Mouse (Mus musculus) E14TG2a.4 (cell line): ENCODE data around the gene Lonp2.

ENCODE experiments used
- H3K27me3 ChIP-seq: 2 replicates; pipeline ENCODE4 v1.6.1; 2014; ENCODE audit warnings: low read length, control low read depth; ENCODE audit not compliant: insufficient read depth
- H3K36me3 ChIP-seq: 2 replicates; pipeline ENCODE4 v1.6.1; 2014; ENCODE audit warnings: low read length, control low read depth; ENCODE audit not compliant: insufficient read depth
- H3K4me1 ChIP-seq: replicated peaks from 2 replicates; pipeline ENCODE4 v1.6.1; 2014; ENCODE audit warnings: low read depth, low read length, control low read depth
- H3K4me3 ChIP-seq: replicated peaks from 2 replicates; pipeline ENCODE4 v1.5.1; 2014; ENCODE audit warnings: mild to moderate bottlenecking, low read length
- H3K9me3 ChIP-seq: 2 replicates; pipeline ENCODE4 v1.6.1; 2014; ENCODE audit warnings: low read length, control low read depth
- CTCF ChIP-seq: conservative IDR thresholded peaks from 2 replicates; pipeline ENCODE4 v1.5.1; 2014; ENCODE audit warnings: low read length
- NANOG ChIP-seq: IDR thresholded peaks from 2 replicates; pipeline ENCODE4 v1.6.1; 2014; ENCODE audit warnings: borderline replicate concordance, low read length, mixed read lengths
- POU5F1 ChIP-seq: IDR thresholded peaks from 2 replicates; pipeline ENCODE4 v1.6.1; 2014; ENCODE audit warnings: low read length, borderline replicate concordance

Gene Lonp2

GRCm38 (mm10) chr8:86630212-86630611 lies 6.4 kb downstream of the Lonp2 start:
- Histone ChIP-seq H3K9me3 (no peaks in the 10 kb centered on the region), H3K36me3 (peaks cover 15% of the 10 kb centered on the region), H3K4me1 (peaks cover 3% of the 10 kb centered on the region; the same call in 1 of the 2 replicates), H3K27me3 (no peaks in the 10 kb centered on the region), H3K4me3 (no peak overlapping the region)
- no peak for TF ChIP-seq CTCF
- TF ChIP-seq NANOG, result no peak
- no peak for TF ChIP-seq POU5F1

GRCm38 (mm10) chr8:86631395-86631794 lies 7.6 kb downstream of the Lonp2 start:
- no peak for TF ChIP-seq CTCF
- H3K36me3 ChIP-seq, result peaks cover 23% of the 10 kb centered on the region
- H3K27me3 ChIP-seq, result no peaks in the 10 kb centered on the region
- H3K9me3 ChIP-seq, result no peaks in the 10 kb centered on the region
- H3K4me3 ChIP-seq, result no peak overlapping the region
- H3K4me1 ChIP-seq, result no peaks in the 10 kb centered on the region

DNA sequence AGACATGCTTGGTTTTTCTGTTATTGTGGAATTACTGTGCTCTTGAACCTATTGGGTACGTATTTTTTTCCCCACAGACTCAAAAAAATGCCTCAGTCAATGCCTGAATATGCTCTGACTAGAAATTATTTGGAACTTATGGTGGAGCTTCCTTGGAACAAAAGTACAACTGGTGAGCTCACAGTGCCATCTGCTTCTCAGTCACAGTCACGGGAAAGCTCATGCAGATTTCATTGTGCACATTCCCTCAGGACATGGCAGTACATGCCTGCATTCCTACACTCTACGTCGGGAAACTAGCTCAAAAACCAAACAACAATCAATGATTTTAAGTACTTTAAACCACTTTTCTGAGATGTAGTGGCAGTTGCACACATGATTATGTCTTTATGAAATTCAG lies 14.0 kb downstream of the Lonp2 start:
- Histone ChIP-seq H3K36me3 (peaks cover 65% of the 10 kb centered on the region), H3K9me3 (no peaks in the 10 kb centered on the region), H3K4me1 (no peaks in the 10 kb centered on the region), H3K4me3 (no peak overlapping the region), H3K27me3 (no peaks in the 10 kb centered on the region)
- TF ChIP-seq NANOG (no peak), CTCF (no peak), POU5F1 (no peak)

- no peak for TF ChIP-seq CTCF
- no peak for TF ChIP-seq POU5F1
- TF ChIP-seq NANOG, result no peak
- peaks cover 62% of the 10 kb centered on the region for H3K36me3 ChIP-seq
- no peaks in the 10 kb centered on the region for H3K9me3 ChIP-seq
- no peaks in the 10 kb centered on the region for H3K4me1 ChIP-seq
- no peak overlapping the region for H3K4me3 ChIP-seq
- H3K27me3 ChIP-seq, result no peaks in the 10 kb centered on the region
Observed at GRCm38 (mm10) chr8:86638981-86639380, 15.1 kb downstream of the Lonp2 start.

GRCm38 (mm10) chr8:86642682-86643081 lies 18.8 kb downstream of the Lonp2 start:
- no peaks in the 10 kb centered on the region for H3K4me1 ChIP-seq
- peaks cover 31% of the 10 kb centered on the region for H3K36me3 ChIP-seq
- no peaks in the 10 kb centered on the region for H3K27me3 ChIP-seq
- no peaks in the 10 kb centered on the region for H3K9me3 ChIP-seq
- no peak overlapping the region for H3K4me3 ChIP-seq
- TF ChIP-seq NANOG, result no peak
- TF ChIP-seq CTCF, result no peak
- TF ChIP-seq POU5F1, result no peak

DNA sequence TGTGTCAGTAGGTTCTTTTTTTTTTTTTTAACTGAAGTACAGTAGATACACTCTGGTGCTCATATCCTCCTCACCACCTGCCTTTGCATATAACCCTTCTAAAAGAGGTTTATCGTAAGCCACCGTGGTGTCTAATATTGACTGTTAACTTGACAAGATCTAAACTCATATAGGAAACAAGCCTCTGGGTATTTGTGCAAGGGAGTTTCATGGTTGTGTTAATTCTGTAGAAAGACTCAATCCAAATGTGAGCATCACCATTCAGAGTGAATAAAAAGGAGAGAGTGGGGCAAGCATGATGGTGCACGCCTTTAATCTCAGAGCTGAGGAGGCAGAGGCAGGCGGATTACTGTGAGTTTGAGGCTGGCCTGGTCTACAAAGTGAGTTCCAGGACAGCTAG lies 20.8 kb downstream of the Lonp2 start:
- Histone ChIP-seq H3K4me1 (no peaks in the 10 kb centered on the region), H3K4me3 (no peak overlapping the region), H3K36me3 (peaks cover 12% of the 10 kb centered on the region), H3K9me3 (no peaks in the 10 kb centered on the region), H3K27me3 (no peaks in the 10 kb centered on the region)
- TF ChIP-seq CTCF, result no peak

GRCm38 (mm10) chr8:86647771-86648170 lies 23.9 kb downstream of the Lonp2 start:
- Histone ChIP-seq H3K36me3 (peaks cover 8% of the 10 kb centered on the region), H3K27me3 (no peaks in the 10 kb centered on the region), H3K4me1 (no peaks in the 10 kb centered on the region), H3K9me3 (no peaks in the 10 kb centered on the region), H3K4me3 (no peak overlapping the region)
- TF ChIP-seq POU5F1 (no peak), NANOG (no peak), CTCF (no peak)

GRCm38 (mm10) chr8:86651416-86651815 lies 27.6 kb downstream of the Lonp2 start:
- H3K27me3 ChIP-seq, result no peaks in the 10 kb centered on the region
- H3K36me3 ChIP-seq, result peaks cover 18% of the 10 kb centered on the region
- no peaks in the 10 kb centered on the region for H3K9me3 ChIP-seq
- H3K4me1 ChIP-seq, result no peaks in the 10 kb centered on the region
- TF ChIP-seq CTCF (no peak), POU5F1 (no peak), NANOG (no peak)
- H3K4me3 ChIP-seq, result no peak overlapping the region

GRCm38 (mm10) chr8:86652546-86652945 lies 28.7 kb downstream of the Lonp2 start:
- TF ChIP-seq CTCF, result no peak
- no peak for TF ChIP-seq POU5F1
- TF ChIP-seq NANOG, result no peak
- Histone ChIP-seq H3K27me3 (no peaks in the 10 kb centered on the region), H3K9me3 (no peaks in the 10 kb centered on the region), H3K36me3 (peaks cover 18% of the 10 kb centered on the region), H3K4me1 (no peaks in the 10 kb centered on the region), H3K4me3 (no peak overlapping the region)
